Mouse (Mus musculus): Measurements from ENCODE around the gene Tbc1d2b.

GRCm38 (mm10) chr9:90301081-90301688 is 30.6 kb upstream of the Tbc1d2b start:
- TF ChIP-seq POLR2A (IDR thresholded peaks at IDR 0.05; ENCODE audit: extremely low read depth, insufficient read depth, low read length): no peak
- no peak for TF ChIP-seq CTCF (IDR thresholded peaks at IDR 0.05; ENCODE audit: low read depth, low read length)

Measured in liver, adult 2 months (tissue).